Mouse (Mus musculus) urinary bladder, postnatal 25 days (tissue): ENCODE results near the gene Cd101.

Source experiments
- DNase-seq: peaks from one replicate; pipeline ENCODE4 v3.0.0; 2022; ENCODE audit warnings: low spot score

The Cd101 gene

DNA sequence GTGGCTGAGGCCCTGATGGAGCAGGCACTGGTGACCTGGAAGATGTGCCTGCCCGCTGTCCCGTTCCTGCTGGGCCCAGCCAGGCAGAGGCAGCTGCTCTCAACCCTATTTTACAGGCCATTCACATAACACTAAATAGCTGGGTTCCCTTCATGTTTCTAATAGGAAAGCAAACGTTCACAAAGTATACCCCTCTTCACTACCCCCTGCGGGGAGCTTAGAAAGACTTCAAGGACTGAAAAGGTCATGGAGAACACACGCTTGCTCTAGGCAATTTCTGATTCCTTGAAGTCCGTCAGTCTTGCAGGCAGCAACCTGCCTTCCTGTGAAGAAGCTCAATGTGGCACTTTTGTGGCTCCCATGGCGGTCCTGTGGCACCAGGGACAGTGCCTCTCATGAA lies 12.6 kb upstream of the Cd101 start:
- no peak for DNase-seq

DNA sequence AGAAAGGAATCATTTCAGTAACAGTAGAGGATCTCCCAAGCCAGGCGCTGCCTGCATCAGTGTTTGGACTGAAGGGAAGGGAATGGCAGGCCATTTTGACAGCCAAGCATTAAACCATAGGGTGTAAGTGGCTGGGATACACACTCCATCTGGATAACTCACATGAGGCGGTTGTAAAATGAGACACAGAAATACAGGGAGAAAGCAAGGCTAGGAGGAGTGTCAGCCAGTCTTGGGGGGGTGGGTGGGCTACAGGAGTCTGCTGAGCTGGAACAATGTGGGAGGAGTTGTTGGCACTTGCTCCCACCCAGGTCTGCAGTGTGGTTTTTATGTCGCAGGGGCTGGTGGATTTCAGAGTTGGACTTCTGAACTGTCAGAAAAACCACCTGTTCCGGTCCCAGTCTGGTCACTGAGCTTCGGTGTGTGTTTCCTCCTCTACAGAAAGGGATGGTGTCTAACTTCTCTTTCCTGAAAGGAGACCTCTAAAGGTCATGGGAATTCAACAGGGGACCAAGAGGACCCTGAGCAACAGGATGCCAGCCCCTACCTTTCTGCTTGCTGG lies 8.7 kb upstream of the Cd101 start:
- no peak for DNase-seq

DNA sequence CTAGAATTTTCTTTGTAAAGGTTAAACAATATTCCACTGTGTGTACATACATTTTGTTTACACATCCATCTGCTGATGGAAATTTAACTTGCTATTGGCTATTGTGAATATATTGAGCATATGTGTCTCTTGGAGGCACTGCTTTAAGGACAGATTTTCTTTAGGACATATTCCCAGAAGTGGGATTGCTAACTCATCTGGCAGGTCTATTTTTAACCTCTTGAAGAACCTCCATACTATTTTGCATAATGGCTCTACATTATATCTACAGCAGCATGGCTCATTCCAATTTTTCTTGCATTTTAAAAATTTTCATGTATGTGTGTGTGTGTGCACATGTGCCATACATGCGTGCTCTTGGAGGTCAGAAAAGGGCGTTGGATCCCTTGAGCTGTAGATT lies 6.6 kb upstream of the Cd101 start:
- no peak for DNase-seq

- DNase-seq: no peak
Observed at GRCm38 (mm10) chr3:101034509-101034908, 5.2 kb upstream of the Cd101 start.

GRCm38 (mm10) chr3:101033644-101034043 lies 4.3 kb upstream of the Cd101 start:
- no peak for DNase-seq

- DNase-seq: no peak
Observed at GRCm38 (mm10) chr3:101031456-101032142, 2.2 kb upstream of the Cd101 start.

DNA sequence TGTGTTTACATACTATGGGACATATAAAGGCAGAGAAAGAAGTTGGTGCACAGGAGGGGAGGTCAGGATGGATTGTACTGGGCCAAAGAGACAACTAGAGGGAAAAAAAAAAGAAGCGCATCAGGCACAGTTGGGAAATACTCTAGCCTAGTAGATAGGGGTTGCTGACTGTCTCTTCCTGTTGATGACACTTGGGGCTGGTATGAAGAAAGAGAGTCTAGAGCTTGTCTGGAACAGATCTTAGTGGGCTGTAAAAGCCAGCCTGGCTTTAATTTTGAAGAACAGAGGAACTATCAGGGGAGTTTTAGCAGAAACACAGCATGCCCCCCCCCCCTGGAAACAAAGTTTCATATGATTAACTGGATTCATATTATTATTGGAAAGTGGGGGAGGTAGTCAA lies 1.3 kb upstream of the Cd101 start:
- no peak for DNase-seq

DNA sequence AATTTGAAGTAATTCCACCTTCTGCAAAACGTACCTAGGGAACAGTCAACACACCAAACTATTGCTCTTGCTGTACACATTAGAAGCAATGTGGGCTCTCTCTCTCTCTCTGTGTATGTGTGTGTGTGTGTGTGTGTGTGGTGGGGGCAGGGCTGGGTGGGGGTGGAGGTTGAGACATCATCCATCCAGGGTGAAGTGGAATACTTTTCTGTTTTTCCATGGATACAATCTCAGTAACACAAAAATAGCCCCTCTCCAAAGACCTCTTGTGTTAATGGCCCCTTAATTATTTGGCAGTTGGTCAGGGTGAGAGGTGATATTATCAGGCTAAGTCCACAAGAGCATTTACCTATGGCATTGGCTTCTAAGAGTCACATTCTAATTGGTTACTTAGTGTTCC lies 2.6 kb downstream of the Cd101 start:
- DNase-seq: no peak

DNA sequence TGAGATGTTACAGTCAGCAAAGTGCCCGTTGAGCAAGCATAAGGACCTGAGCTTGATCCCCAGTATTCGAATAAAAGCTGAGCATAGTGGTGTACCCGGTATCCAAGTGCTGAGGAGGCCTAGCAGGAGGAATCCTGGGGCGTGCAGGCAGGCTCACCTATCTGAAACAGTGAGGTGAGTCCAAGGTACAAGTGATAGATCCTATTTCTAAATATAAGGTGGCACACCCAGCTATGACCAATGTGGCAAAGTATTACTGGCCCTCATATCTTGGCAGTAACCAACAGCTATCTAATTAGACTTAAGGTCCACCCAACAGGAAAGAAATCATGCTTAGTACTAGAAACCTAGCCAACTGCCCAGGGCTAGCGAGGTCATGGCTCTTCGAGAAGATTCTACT lies 6.4 kb downstream of the Cd101 start:
- DNase-seq: no peak

- DNase-seq: no peak
Observed at GRCm38 (mm10) chr3:101021481-101022051, 7.8 kb downstream of the Cd101 start.

- no peak for DNase-seq
Observed at GRCm38 (mm10) chr3:101021073-101021472, 8.3 kb downstream of the Cd101 start.

GRCm38 (mm10) chr3:101018494-101018893 lies 10.9 kb downstream of the Cd101 start:
- no peak for DNase-seq

DNA sequence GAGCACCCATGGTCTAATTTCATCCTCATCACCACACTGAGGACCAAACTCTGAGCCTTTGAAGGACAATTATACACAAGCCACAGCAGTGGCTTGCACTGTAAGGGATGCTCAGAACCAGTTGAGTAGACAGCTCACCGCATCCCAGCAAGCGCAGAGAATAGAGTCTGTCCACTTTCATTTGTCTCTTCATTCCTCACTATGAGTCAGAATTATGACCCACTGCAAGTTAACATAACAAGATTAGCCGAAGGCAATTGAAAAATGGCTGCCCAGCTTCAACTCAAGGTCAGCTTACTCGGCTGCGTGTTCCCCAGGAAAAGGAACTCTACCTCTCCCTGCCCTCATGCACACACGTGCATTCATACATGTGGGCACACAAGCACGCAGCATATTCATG lies 13.3 kb downstream of the Cd101 start:
- no peak for DNase-seq

- no peak for DNase-seq
Observed at GRCm38 (mm10) chr3:101015254-101015653, 14.1 kb downstream of the Cd101 start.

GRCm38 (mm10) chr3:101013536-101013935 lies 15.8 kb downstream of the Cd101 start:
- DNase-seq: no peak

GRCm38 (mm10) chr3:101013005-101013404 lies 16.4 kb downstream of the Cd101 start:
- DNase-seq: no peak

GRCm38 (mm10) chr3:101012597-101012996 lies 16.8 kb downstream of the Cd101 start:
- no peak for DNase-seq

DNA sequence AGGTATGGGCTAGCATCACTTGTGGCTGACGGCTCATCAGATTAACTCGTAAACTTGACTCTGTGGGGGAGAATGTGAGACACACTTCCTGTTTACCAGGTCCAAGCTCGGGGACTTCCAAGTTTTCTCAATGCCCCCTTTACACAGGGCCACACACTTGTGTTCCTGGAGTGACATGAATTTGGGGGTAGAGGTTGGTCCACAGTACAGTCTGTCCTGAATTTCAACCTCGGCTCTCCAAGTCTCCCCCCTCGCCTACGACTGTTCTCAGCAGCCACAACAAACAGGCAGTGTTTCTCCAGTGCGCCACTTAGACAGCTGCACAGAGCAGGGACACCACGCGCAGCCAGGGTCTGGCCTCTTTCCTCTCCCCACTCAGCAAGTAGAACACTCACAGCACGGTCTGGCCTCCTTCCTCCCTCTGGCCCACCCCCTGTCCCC lies 17.2 kb downstream of the Cd101 start:
- DNase-seq: no peak

DNA sequence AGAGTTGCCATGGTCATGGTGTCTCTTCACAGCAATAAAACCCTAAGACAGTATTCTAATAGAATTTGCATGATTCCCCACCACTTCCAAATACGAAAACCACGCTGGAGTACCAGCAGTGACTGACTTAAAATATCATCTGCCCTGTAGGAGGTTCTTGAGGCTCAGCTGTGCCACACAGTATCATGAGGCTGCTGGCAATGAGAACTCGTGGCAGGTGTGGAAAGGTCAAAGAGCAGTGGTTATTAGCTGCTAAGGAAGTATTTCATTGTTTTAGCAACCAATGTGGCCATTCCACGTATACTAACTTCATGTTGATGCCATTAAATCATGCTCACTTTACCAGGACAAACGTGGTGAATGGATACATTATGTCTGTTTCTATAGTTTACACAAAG lies 18.2 kb downstream of the Cd101 start:
- DNase-seq: no peak

DNA sequence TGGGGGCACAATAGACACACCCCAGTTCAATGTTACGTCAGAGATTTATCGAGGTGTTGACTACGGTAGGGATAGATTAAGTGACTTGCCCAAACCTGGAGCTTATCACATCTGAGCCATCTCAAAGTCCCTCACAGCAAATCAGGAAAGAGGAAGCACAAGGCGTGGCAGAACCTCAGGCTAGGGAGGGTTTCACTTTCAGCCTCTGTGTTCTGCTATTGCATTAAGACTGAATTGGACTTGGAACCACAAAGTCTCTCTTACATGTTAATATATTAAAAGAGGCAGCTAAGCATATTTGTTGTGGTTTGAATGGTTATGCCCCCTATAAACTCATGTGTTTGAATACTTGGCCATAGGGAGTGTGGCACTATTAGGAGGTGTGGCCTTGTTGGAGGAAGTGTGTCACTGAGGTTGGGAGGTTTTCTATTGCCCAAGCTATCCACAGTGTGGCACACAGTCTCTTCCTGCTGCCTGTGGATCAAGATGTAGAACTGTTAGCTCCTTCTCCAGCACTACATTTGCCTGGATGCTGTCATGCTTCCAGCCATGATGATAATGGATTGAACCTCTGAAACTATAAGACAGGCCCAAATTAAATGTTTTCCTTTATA lies 18.7 kb downstream of the Cd101 start:
- no peak for DNase-seq

DNA sequence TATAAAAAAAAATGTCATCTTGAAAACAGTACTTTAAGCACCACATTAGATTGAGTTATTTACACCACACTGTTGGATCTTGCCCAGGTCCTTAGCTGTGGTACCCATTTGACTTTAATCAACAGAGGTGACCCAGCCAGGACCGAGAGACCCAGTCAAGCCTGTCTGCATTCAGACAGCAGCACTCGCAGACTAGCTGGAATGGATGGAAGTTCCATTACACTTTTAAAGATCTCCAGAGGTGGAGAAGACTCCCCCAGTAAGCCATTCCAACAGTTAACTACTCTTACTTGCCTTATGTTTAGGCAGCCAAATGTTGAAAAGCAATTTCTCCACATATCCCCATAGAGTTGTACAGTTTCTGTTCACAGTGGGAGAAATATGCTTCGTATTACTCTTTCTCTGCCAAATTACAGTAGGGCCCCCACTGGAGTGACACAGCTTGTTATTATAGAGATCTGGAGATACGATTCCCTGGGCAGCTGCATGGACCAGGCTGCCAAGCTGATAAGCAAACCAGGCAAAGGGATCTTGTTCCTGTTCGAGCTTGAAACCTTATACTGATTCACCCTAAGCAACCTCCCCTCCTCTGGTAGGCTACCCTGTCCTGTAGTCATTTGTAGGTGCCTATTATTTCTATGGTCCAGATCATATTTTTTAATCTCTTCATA lies 22.1 kb downstream of the Cd101 start:
- DNase-seq: no peak

GRCm38 (mm10) chr3:101005392-101005791 lies 24.0 kb downstream of the Cd101 start:
- no peak for DNase-seq
